Mouse (Mus musculus): ENCODE results near the gene Gm42420. TPM values are rescaled to one million over a fixed set of nuclear protein-coding genes. Genes with fewer than 3 reads are reported as not detected.

Gene Gm42420
- total and polyA plus RNA-seq, 3 experiments, result 0.66 to 2.6 (median 2.1) TPM

- Histone ChIP-seq H3K4me2 (ENCODE audit: insufficient read depth, low read depth, poor library complexity, severe bottlenecking) (no peak overlapping the region), H3K4me3 (replicated peaks in 1 of 3; ENCODE audit: low read depth in 2 of 3, low read length in 2 of 3, poor library complexity in 1 of 3) (no peak overlapping the region), H3K4me1 (ENCODE audit: control insufficient read depth in 1 of 2, insufficient read depth in 2 of 2) (peaks cover 0 to 25% of the 10 kb centered on the region in 2 experiments; a peak in 3 of 4 replicates), H3K9ac (ENCODE audit: insufficient read depth, low read depth) (no peak overlapping the region), H3K79me2 (replicated peaks; ENCODE audit: control insufficient read depth, extremely low read depth, insufficient read depth, poor library complexity, severe bottlenecking) (no peaks in the 10 kb centered on the region; the same call in 1 of the 2 replicates), H3K9me3 (replicated peaks; ENCODE audit: low read length) (no peaks in the 10 kb centered on the region), H3K36me3 (replicated peaks in 1 of 2; ENCODE audit: control insufficient read depth in 1 of 2, insufficient read depth in 1 of 2, low read length in 1 of 2) (peaks cover 4 to 21% of the 10 kb centered on the region in 2 experiments), H3K27me3 (replicated peaks) (no peaks in the 10 kb centered on the region), H3K27ac (ENCODE audit: insufficient read depth, low read depth) (no peak overlapping the region)
- no peak for DNase-seq (ENCODE audit: extremely low read depth)
- TF ChIP-seq ZNF384 (IDR thresholded peaks at IDR 0.05; ENCODE audit: low read depth, low read length) (no peak), UBTF (IDR thresholded peaks at IDR 0.05; ENCODE audit: low read depth, low read length) (no peak)
- in situ Hi-C loops (cut with MboI; ENCODE audit: low pct_ligation_motif_present, low pct_unique_long_range_greater_than_20kb, low sequenced_read_pairs), result no loop called here
- dilution Hi-C loops (cut with MboI; ENCODE audit: extremely low pct_ligation_motif_present, extremely low pct_unique_long_range_greater_than_20kb, low sequenced_read_pairs), result no loop called here
These were observed 37.5 kb upstream of the Gm42420 start for GRCm38 (mm10) chr6:39548030-39548429.

GRCm38 (mm10) chr6:39551981-39552636 lies 33.4 kb upstream of the Gm42420 start:
- Histone ChIP-seq H3K9me3 (replicated peaks; ENCODE audit: low read length) (peaks cover 2% of the 10 kb centered on the region), H3K27ac (ENCODE audit: insufficient read depth, low read depth) (peak overlapping the region; percentile 98), H3K9ac (ENCODE audit: insufficient read depth, low read depth) (peak overlapping the region; percentile 85), H3K4me2 (ENCODE audit: insufficient read depth, low read depth, poor library complexity, severe bottlenecking) (peak overlapping the region; percentile 88), H3K4me1 (ENCODE audit: control insufficient read depth in 1 of 2, insufficient read depth in 2 of 2) (peaks cover 0 to 26% of the 10 kb centered on the region in 2 experiments; a peak in 3 of 4 replicates), H3K4me3 (replicated peaks in 1 of 3; ENCODE audit: low read depth in 2 of 3, low read length in 2 of 3, poor library complexity in 1 of 3) (peak overlapping the region in 2 of 3 experiments; percentile 43 to 45), H3K79me2 (replicated peaks; ENCODE audit: control insufficient read depth, extremely low read depth, insufficient read depth, poor library complexity, severe bottlenecking) (no peaks in the 10 kb centered on the region; the same call in 1 of the 2 replicates), H3K27me3 (replicated peaks) (peaks cover 7% of the 10 kb centered on the region), H3K36me3 (replicated peaks in 1 of 2; ENCODE audit: control insufficient read depth in 1 of 2, insufficient read depth in 1 of 2, low read length in 1 of 2) (peaks cover 0 to 3% of the 10 kb centered on the region in 2 experiments)
- dilution Hi-C loops (cut with MboI; ENCODE audit: extremely low pct_ligation_motif_present, extremely low pct_unique_long_range_greater_than_20kb, low sequenced_read_pairs) (loop anchor here (25.0 kb wide), 1 partner anchor 90 kb away; no protein-coding TSS in a partner anchor), in situ Hi-C loops (cut with MboI; ENCODE audit: low pct_ligation_motif_present, low pct_unique_long_range_greater_than_20kb, low sequenced_read_pairs) (loop anchor here (5.0 kb wide), 1 partner anchor 35 kb away; no protein-coding TSS in a partner anchor)
- DNase-seq (ENCODE audit: extremely low read depth), result peak; percentile 98
- peak; percentile 96 for TF ChIP-seq CHD2 (IDR thresholded peaks at IDR 0.05; ENCODE audit: low read length)
- TF ChIP-seq KAT2A (IDR thresholded peaks at IDR 0.05; ENCODE audit: insufficient replicate concordance, low read length), result no peak
- TF ChIP-seq USF1 (IDR thresholded peaks at IDR 0.05; ENCODE audit: low read depth, low read length), result no peak
- peak; percentile 97 for TF ChIP-seq MAZ (IDR thresholded peaks at IDR 0.05; ENCODE audit: low read depth, low read length)
- TF ChIP-seq ZC3H11A (IDR thresholded peaks at IDR 0.05; ENCODE audit: low read depth, low read length), result no peak
- TF ChIP-seq CHD1 (IDR thresholded peaks at IDR 0.05; ENCODE audit: low read depth, low read length), result 0 out of 2 replicates have a peak, but pooled peaks have one; percentile 41
- no peak for TF ChIP-seq MAX (IDR thresholded peaks at IDR 0.05; ENCODE audit: low read length)
- TF ChIP-seq TBP (conservative IDR thresholded peaks at IDR 0.05; ENCODE audit: low read depth, low read length), result peak; percentile 81
- peak; percentile 81 for TF ChIP-seq EP300 (IDR thresholded peaks at IDR 0.05; ENCODE audit: low read length)
- TF ChIP-seq TCF12 (IDR thresholded peaks at IDR 0.05; ENCODE audit: low read depth, low read length), result peak; percentile 82
- TF ChIP-seq ZKSCAN1 (IDR thresholded peaks at IDR 0.05; ENCODE audit: borderline replicate concordance, low read depth, low read length), result no peak
- no peak for TF ChIP-seq PAX5 (IDR thresholded peaks at IDR 0.05; ENCODE audit: low read length)
- TF ChIP-seq SIN3A (IDR thresholded peaks at IDR 0.05; ENCODE audit: low read length), result no peak; the same call in 1 of the 2 replicates
- peak; percentile 77 for TF ChIP-seq MEF2A (IDR thresholded peaks at IDR 0.05; ENCODE audit: borderline replicate concordance, low read depth, low read length)
- TF ChIP-seq POLR2AphosphoS2 (IDR thresholded peaks at IDR 0.05; ENCODE audit: low read depth, low read length), result no peak; the same call in 1 of the 2 replicates
- TF ChIP-seq JUN (IDR thresholded peaks at IDR 0.05; ENCODE audit: insufficient read depth, low read depth, low read length), result peak; percentile 83
- TF ChIP-seq ELF1 (IDR thresholded peaks at IDR 0.05; ENCODE audit: low read depth, low read length), result peak; percentile 64
- peak; percentile 86 for TF ChIP-seq JUND (conservative IDR thresholded peaks at IDR 0.05; ENCODE audit: low read depth, low read length)
- no peak for TF ChIP-seq SMC3 (IDR thresholded peaks at IDR 0.05; ENCODE audit: low read depth, low read length)
- no peak for TF ChIP-seq MAFK (IDR thresholded peaks at IDR 0.05; ENCODE audit: insufficient replicate concordance, low read length)
- 0 out of 2 replicates have a peak, but pooled peaks have one; percentile 35 for TF ChIP-seq MYC (IDR thresholded peaks at IDR 0.05; ENCODE audit: low read depth, low read length)
- no peak for TF ChIP-seq ZMIZ1 (IDR thresholded peaks at IDR 0.05; ENCODE audit: low read depth, low read length)
- peak; percentile 64; the same call in 1 of the 2 replicates for TF ChIP-seq NELFE (IDR thresholded peaks at IDR 0.05; ENCODE audit: low read depth, low read length)
- TF ChIP-seq MXI1 (IDR thresholded peaks at IDR 0.05; ENCODE audit: low read depth, low read length), result no peak; the same call in 1 of the 2 replicates
- TF ChIP-seq GABPA (IDR thresholded peaks at IDR 0.05; ENCODE audit: insufficient replicate concordance, low read depth, low read length), result no peak
- peak; percentile 57 for TF ChIP-seq RCOR1 (conservative IDR thresholded peaks at IDR 0.05; ENCODE audit: low read depth, low read length)
- no peak for TF ChIP-seq USF2 (conservative IDR thresholded peaks at IDR 0.05; ENCODE audit: low read depth, low read length)
- TF ChIP-seq RAD21 (IDR thresholded peaks at IDR 0.05; ENCODE audit: low read depth, low read length), result no peak
- TF ChIP-seq CTCF (conservative IDR thresholded peaks at IDR 0.05 in 1 of 2, IDR thresholded peaks at IDR 0.05 in 1 of 2; ENCODE audit: low read depth in 2 of 2, low read length in 2 of 2), result no peak
- peak; percentile 65 for TF ChIP-seq POLR2A (IDR thresholded peaks at IDR 0.05; ENCODE audit: low read depth, low read length)
- 0 out of 2 replicates have a peak, but pooled peaks have one; percentile 46 for TF ChIP-seq UBTF (IDR thresholded peaks at IDR 0.05; ENCODE audit: low read depth, low read length)
